Mouse (Mus musculus) spleen, adult 2 months (tissue): ENCODE data around the gene Nsl1. TPM values are rescaled to one million over a fixed set of nuclear protein-coding genes. Genes with fewer than 3 reads are reported as not detected.

Source experiments
- DNase-seq, 2 experiments: peaks; one replicate each; pipeline versions ENCODE4 v3.0.0 to v3.0.0-alpha.2; 2012 to 2021; ENCODE audit warnings: low spot score in 2 of 2, low read depth in 1 of 2
- H3K27ac ChIP-seq: fragments of 200-500 bp; 2 replicates; pipeline ENCODE4 v1.5.1; 2012; ENCODE audit warnings: low read length, inconsistent platforms; ENCODE audit not compliant: insufficient read depth
- H3K27me3 ChIP-seq: fragments of 200-500 bp; 2 replicates; pipeline ENCODE4 v1.6.1; 2012; ENCODE audit warnings: mild to moderate bottlenecking, moderate library complexity, low read length, inconsistent platforms; ENCODE audit not compliant: control insufficient read depth, insufficient read depth
- H3K36me3 ChIP-seq: fragments of 200-500 bp; 2 replicates; pipeline ENCODE4 v1.6.1; 2012; ENCODE audit warnings: mild to moderate bottlenecking, low read length, inconsistent platforms; ENCODE audit not compliant: control insufficient read depth, insufficient read depth
- H3K4me1 ChIP-seq: fragments of 200-500 bp; 2 replicates; pipeline ENCODE4 v1.6.1; 2011; ENCODE audit warnings: inconsistent platforms; ENCODE audit not compliant: control insufficient read depth, insufficient read depth, insufficient read length
- H3K4me3 ChIP-seq: fragments of 200-500 bp; 2 replicates; pipeline ENCODE4 v1.5.1; 2011; ENCODE audit warnings: mild to moderate bottlenecking, inconsistent platforms; ENCODE audit not compliant: insufficient read depth, insufficient read length; ENCODE audit errors: extremely low read depth
- CTCF ChIP-seq: fragments of 200-500 bp; IDR thresholded peaks from 2 replicates; pipeline ENCODE4 v1.5.1; 2011; ENCODE audit warnings: mild to moderate bottlenecking, inconsistent platforms; ENCODE audit not compliant: insufficient read depth, insufficient read length, insufficient replicate concordance; ENCODE audit errors: extremely low read depth
- POLR2A ChIP-seq: fragments of 200-500 bp; IDR thresholded peaks from 2 replicates; pipeline ENCODE4 v1.6.1; 2011; ENCODE audit warnings: low read depth, low read length, inconsistent platforms
- WGBS: fragments of 180-500 bp; shearing (Covaris S2); methylation state at CpG from one replicate; pipeline ENCODE4 v1.1.7; 2018; 5-methylcytosine and 5-hydroxymethylcytosine counted together
- polyA plus RNA-seq: library from polyadenylated mRNA; depleted of rRNA; stranded (reverse); fragments of >200 nt; gene quantifications from 2 replicates; pipeline ENCODE4 v1.2.3, GENCODE M21; 2012

The Nsl1 gene
- polyA plus RNA-seq, 1 experiment: 1.4 TPM

- WGBS: 77% methylated on average over 8 of the region's 8 CpGs
- TF ChIP-seq POLR2A (no peak), CTCF (no peak)
- Histone ChIP-seq H3K36me3 (peaks cover 5% of the 10 kb centered on the region), H3K27me3 (no peaks in the 10 kb centered on the region), H3K4me3 (no peak overlapping the region), H3K27ac (no peak overlapping the region), H3K4me1 (no peaks in the 10 kb centered on the region)
- no peak for DNase-seq
These were observed 7.8 kb upstream of the Nsl1 start for GRCm38 (mm10) chr1:191054870-191055532.

DNA sequence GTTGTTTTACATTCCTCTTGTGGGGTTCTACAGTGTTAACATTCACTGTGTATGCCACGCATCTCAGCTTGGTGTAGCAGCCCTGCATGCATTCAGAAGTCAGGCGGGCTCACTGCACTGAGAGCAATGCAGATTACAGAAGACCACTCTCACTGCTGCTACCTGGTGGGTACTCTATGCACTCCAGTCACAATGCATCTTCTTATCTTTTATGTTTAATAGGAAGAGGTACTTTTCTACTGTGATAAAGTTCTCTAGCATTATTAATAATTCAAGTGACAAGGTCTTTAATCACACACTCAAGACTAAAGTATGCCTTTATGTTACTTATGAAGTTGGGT lies 7.3 kb upstream of the Nsl1 start:
- H3K27me3 ChIP-seq: no peaks in the 10 kb centered on the region
- DNase-seq: no peak
- no peak overlapping the region for H3K4me3 ChIP-seq
- no peaks in the 10 kb centered on the region for H3K4me1 ChIP-seq
- no peak for TF ChIP-seq CTCF
- TF ChIP-seq POLR2A: no peak
- H3K36me3 ChIP-seq: peaks cover 5% of the 10 kb centered on the region
- 85% methylated on average over 2 of the region's 2 CpGs for WGBS
- H3K27ac ChIP-seq: no peak overlapping the region

- peaks cover 2% of the 10 kb centered on the region; the same call in 1 of the 2 replicates for H3K4me1 ChIP-seq
- 74% methylated on average over 3 of the region's 3 CpGs for WGBS
These were observed 5.4 kb upstream of the Nsl1 start for GRCm38 (mm10) chr1:191057461-191057860.

DNA sequence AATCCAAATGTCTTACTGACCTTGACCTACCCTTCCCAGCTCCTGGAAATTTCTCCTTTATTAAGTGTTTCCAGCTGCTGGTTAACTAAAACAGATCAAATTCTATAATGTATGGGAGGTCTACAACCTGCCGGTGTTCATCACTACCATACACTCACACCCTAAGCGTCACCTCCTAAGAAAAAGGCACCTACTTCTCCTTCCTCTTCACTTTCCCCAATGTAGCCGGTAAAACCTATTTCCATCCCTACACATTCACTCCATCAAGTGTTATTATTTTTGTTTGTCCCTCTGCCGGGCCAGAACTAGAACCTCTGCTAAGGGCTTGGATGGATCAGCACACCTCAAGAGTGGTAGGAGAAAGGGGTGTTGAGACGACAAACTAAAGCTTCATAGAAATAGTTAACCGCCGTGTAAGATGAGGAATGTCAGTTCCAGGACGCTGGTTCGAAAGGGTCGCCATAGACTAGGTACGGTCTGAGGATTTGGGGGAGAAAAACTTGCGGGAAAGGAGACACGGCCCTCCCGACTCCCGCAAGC lies 501 bp upstream of the Nsl1 start:
- H3K36me3 ChIP-seq: peaks cover 2% of the 10 kb centered on the region; the same call in 1 of the 2 replicates
- TF ChIP-seq CTCF (no peak), POLR2A (no peak)
- peaks cover 5% of the 10 kb centered on the region; the same call in 1 of the 2 replicates for H3K4me1 ChIP-seq
- no peak for DNase-seq
- H3K4me3 ChIP-seq: peak overlapping the region; percentile 73
- 3% methylated on average over 15 of the region's 15 CpGs for WGBS
- H3K27ac ChIP-seq: no peak overlapping the region; the same call in 1 of the 2 replicates
- H3K27me3 ChIP-seq: no peaks in the 10 kb centered on the region

More at GRCm38 (mm10) chr1:191057461-191057860, 5.4 kb upstream of the Nsl1 start:
- DNase-seq: no peak
- H3K27ac ChIP-seq: no peak overlapping the region
- TF ChIP-seq CTCF: no peak
- TF ChIP-seq POLR2A: no peak
- peaks cover 5% of the 10 kb centered on the region for H3K36me3 ChIP-seq
- no peak overlapping the region for H3K4me3 ChIP-seq
- no peaks in the 10 kb centered on the region for H3K27me3 ChIP-seq

GRCm38 (mm10) chr1:191063700-191064099 lies 888 bp downstream of the Nsl1 start:
- TF ChIP-seq CTCF (no peak), POLR2A (no peak)
- no peak for DNase-seq
- 60% methylated on average over 9 of the region's 9 CpGs for WGBS
- peak overlapping the region; percentile 12; the same call in 1 of the 2 replicates for H3K4me3 ChIP-seq
- no peaks in the 10 kb centered on the region for H3K27me3 ChIP-seq
- H3K4me1 ChIP-seq: peaks cover 5% of the 10 kb centered on the region; the same call in 1 of the 2 replicates
- no peak overlapping the region for H3K27ac ChIP-seq
- no peaks in the 10 kb centered on the region for H3K36me3 ChIP-seq

GRCm38 (mm10) chr1:191064535-191064934 lies 1.7 kb downstream of the Nsl1 start:
- 82% methylated on average over 2 of the region's 2 CpGs for WGBS
- Histone ChIP-seq H3K4me3 (no peak overlapping the region), H3K27me3 (no peaks in the 10 kb centered on the region), H3K27ac (no peak overlapping the region), H3K4me1 (peaks cover 5% of the 10 kb centered on the region; the same call in 1 of the 2 replicates), H3K36me3 (no peaks in the 10 kb centered on the region)
- TF ChIP-seq POLR2A: no peak
- no peak for TF ChIP-seq CTCF
- DNase-seq: no peak

GRCm38 (mm10) chr1:191065188-191065587 lies 2.4 kb downstream of the Nsl1 start:
- 88% methylated on average over 4 of the region's 4 CpGs for WGBS
- TF ChIP-seq CTCF (no peak), POLR2A (no peak)
- no peaks in the 10 kb centered on the region for H3K36me3 ChIP-seq

More at GRCm38 (mm10) chr1:191065188-191065587, 2.4 kb downstream of the Nsl1 start:
- Histone ChIP-seq H3K4me3 (no peak overlapping the region), H3K27me3 (no peaks in the 10 kb centered on the region), H3K27ac (no peak overlapping the region), H3K4me1 (peaks cover 5% of the 10 kb centered on the region; the same call in 1 of the 2 replicates)
- no peak for DNase-seq
